16 mouse cellular contexts compared by ENCODE assay signal in the genomic region with DNA sequence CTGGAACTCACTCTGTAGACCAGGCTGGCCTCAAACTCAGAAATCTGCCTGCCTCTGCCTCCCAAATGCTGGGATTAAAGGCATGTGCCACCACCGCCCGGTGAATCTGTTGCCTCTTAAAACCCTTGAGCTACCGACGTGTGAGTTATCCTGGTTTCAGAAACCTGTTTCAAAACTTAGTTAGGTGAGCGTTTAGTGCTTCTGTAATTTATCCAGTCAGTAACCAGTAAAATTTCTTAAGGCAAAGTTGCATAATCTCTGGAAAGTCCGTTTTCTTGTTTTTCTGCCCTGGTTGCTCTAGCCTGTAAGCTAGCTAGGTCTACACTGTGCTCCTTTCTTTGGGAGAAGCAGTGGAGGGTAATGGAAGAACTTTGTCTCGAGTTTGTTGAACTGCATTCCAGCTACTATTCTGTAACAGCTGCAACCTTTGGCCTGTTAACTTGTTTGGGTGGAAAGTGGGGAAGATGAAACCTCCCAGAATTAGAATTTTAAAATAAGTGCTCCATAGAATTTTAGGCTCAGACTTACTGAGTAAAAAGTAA.
"Had no signal": no experiment of that assay in that cellular context is flagged by ENCODE, and none has a peak within 500 bp of the region (broad histone marks: within the 10 kb centered on the region; RNA-seq: fewer than 3 reads in every experiment).

No protein-coding gene starts in this region.

- DNase-seq: kidney, adult 18-20 months; left cerebral cortex, postnatal 4 days; lung, embryonic 14.5 days; lung, postnatal 10 days; lung, postnatal 4 days; retina, postnatal 1 day; right cerebral cortex, postnatal 4 days; thymus, adult 2 months; thymus, postnatal 25 days had no signal

- ATAC-seq: midbrain, embryonic 15.5 days had no signal

- H3K27ac ChIP-seq: limb, embryonic 13.5 days; liver, embryonic 14.5 days; midbrain, embryonic 15.5 days; neural tube, embryonic 13.5 days; stomach, embryonic 15.5 days had no signal

- H3K9ac ChIP-seq: limb, embryonic 13.5 days; liver, embryonic 14.5 days; lung, embryonic 14.5 days; midbrain, embryonic 15.5 days; neural tube, embryonic 13.5 days; stomach, embryonic 15.5 days had no signal

- H3K4me1 ChIP-seq: limb, embryonic 13.5 days; midbrain, embryonic 15.5 days; stomach, embryonic 15.5 days had no signal

- H3K4me2 ChIP-seq: limb, embryonic 13.5 days; lung, embryonic 14.5 days; midbrain, embryonic 11.5 days; midbrain, embryonic 15.5 days; neural tube, embryonic 13.5 days; stomach, embryonic 15.5 days had no signal

- H3K27me3 ChIP-seq: limb, embryonic 13.5 days; megakaryocyte, embryonic 14.5 days; midbrain, embryonic 15.5 days; neural tube, embryonic 13.5 days; stomach, embryonic 15.5 days had no signal

- H3K4me3 ChIP-seq: limb, embryonic 13.5 days; megakaryocyte, embryonic 14.5 days; midbrain, embryonic 15.5 days; neural tube, embryonic 13.5 days; stomach, embryonic 15.5 days had no signal

- H3K9me3 ChIP-seq: limb, embryonic 13.5 days; megakaryocyte, embryonic 14.5 days; midbrain, embryonic 15.5 days; neural tube, embryonic 13.5 days; stomach, embryonic 15.5 days had no signal
